Mouse (Mus musculus): ENCODE measurements at regions not wholly inside any gene's neighbourhood (a gene's known extent, or its start where the extent isn't known, plus 50 kb on each side); places are given as distances from the start of the nearest gene placed in this dataset.

GRCm38 (mm10) chr9:118416032-118416431 is 62.0 kb upstream of the Eomes start:
- no peak for DNase-seq (ENCODE audit: low spot score)

DNA sequence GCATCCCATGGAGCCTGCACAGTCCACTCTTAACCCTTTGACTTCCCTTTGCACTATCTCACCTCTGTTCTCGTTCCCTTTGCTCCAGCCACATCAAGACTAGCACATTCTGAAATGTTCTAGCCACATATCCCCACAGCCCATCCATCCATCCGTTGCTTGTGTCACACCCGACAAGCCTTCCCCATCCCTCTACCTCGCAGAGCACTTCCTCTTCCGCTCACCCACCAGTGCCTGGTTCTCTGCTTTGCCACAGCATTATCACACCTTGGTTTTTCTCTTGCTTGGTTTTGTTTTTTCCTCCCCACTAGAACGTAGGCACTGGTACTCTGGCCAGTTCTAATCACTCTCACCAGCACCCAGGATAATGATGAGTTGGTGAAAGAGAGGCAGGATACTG is 61.5 kb upstream of the Eomes start:
- DNase-seq (ENCODE audit: low spot score): no peak

GRCm38 (mm10) chr9:118424344-118424743 is 53.7 kb upstream of the Eomes start:
- no peak for DNase-seq (ENCODE audit: low spot score)
